Mouse (Mus musculus) adrenal gland, adult 2 months (tissue): ENCODE data around the gene Arid4b. TPM values are rescaled to one million over a fixed set of nuclear protein-coding genes. Genes with fewer than 3 reads are reported as not detected.
A peak's percentile ranks its signal among the peaks of the same experiment; 100 is the strongest.

Source experiments
- DNase-seq: peaks from one replicate; pipeline ENCODE4 v3.0.0; 2021
- polyA plus RNA-seq: library from polyadenylated mRNA; depleted of rRNA; stranded (reverse); fragments of >200 nt; gene quantifications from 2 replicates; pipeline ENCODE4 v1.2.3, GENCODE M21; 2012
- total RNA-seq, 2 experiments: library from RNA; stranded (reverse); gene quantifications; 2 replicates each; pipeline ENCODE4 v1.2.3; 2021

The Arid4b gene
- total and polyA plus RNA-seq, 3 experiments, result 5.5 to 34.6 (median 25.5) TPM

DNA sequence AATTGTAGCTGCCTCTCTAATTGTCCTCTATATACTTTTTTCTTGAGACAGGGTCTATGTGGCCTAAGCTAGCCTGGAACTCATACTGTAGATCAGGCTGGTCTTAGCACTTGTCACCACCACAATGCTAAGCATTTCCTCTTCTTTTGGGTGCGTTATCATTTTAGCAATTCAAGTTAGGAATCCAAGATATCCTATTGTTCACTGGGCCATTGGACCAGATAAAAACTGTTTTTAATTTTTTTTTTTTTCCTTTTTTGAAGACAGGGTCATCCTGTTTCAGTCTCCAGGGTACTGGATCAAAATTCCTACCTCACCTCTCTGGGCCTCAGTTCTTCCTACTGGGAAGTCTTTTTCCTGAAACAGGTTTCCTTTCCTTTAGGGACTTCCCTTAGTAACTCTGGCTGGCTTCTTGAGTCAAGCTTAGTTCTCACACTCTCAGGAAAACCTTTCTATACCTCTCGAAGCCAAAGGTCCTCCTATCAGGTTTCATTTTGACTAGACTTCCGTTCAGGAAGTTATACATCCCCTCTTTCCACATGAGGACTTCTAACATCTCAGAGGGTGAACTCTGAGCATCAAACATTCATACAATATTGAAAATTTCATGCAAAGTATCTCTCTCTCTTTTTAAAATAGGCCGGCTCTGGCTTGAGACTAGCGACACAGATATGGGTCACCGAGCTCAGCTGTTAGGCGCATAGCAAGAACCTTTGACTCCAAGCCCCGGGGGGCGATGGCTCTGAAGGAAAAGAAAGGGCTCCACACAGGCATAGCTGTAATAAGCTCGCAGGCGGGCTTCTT is 621 bp upstream of the Arid4b start:
- no peak for DNase-seq

DNA sequence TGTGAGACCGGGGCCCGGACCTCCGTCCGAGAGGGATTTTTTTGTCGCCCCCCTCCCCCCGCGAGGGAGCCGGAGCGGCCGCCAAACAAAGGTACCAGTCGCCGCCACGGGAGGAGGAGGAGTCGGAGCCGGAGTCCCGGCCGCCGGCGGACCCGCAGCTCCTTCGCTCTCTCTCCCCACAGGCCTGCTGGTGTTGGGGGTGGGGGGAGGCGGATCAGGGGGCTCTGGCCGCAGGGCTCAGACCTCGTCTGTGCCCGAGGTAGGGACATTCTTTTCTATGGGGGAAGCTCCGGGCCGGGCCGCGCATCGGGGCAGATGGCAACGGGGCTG is 875 bp downstream of the Arid4b start:
- DNase-seq, result no peak

DNA sequence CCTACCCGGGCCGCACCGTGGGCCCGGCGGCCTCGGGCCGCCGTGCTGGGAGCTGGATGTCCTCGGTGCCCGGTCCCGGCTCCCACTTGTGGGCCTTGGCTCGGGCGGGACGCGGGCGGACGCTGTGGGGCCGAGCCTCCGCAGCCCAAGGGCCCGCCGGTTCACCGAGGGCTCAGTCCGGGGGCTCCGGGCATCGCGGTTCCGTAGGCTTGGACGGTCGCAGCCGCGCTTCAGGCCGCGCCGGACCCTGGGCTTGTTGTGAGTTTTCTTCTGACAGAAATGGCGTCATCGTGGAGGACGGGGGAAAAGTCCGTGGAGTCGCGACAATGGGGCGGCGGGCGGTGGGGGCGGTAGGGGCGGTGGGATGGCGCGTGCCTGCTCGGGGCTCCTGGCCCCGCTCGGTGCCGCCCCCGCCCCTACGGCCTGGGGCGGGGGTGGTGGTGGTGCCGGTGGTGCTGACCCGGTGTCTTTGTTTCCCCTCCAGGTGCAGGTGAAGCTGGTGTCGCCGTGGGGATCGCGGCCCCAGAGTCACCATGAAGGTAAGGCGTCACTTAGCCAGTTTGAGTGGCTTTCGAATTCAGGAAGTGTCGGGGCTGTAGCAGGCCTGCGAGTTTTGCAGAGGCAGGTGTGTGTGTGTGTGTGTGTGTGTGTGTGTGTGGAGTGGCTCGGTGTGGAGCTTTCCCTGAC is 1.5 kb downstream of the Arid4b start:
- peak; percentile 60 for DNase-seq

DNA sequence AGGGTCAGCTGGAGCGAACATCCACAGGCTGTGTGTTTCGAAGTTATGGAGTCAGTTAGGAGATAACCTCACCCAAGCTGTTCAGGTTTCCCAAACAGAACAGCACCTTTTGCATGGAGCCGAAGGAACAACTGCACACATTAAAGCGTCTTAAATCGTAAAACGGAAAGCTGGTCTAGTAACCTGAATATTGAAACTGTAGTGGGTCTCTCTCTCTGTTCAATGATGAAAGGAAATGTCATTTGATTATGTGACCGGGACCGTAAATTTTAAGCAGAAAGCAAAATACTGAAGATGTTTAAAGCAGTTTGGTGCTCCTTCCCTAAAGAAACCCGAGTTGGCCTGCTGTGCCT is 2.0 kb downstream of the Arid4b start:
- DNase-seq, result peak; percentile 9

DNA sequence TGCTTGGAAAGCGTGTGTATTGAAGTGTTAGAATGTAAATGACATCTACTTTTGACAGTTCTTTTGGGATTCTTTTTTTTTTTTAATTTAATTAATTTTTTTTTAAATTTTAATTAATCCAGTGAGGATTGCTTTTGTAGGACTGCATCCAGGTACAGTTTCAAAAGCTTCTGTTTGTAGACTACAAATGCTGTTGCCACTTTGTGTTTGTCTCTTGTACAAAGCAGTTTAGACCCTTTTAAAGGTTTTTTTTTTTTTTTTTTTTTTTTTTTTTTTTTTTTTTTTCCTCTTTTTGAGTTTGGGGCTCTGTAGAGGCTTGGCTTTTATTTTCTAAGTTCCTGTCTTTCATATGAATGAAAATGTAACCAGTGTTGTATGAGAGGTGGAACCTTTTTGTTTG is 2.7 kb downstream of the Arid4b start:
- no peak for DNase-seq

DNA sequence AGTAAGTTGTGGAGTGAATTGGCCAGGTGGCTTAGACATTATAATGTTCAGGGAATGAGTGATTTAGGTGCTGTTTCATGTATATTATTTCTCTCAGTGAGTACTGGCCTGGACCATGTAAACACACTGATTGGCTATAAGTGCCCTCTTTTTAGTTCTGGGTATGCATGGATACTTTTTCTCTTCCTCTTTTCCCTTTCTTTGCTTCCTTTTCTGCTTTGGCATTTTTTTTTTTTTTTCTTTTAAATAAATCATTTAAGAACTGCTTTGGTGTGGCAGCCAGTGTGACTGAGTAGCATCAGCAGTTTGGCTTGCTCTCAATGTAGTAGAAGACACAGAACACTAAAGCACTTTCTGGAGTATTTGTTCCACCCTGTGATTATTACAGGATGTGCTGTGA is 5.0 kb downstream of the Arid4b start:
- DNase-seq, result no peak

DNA sequence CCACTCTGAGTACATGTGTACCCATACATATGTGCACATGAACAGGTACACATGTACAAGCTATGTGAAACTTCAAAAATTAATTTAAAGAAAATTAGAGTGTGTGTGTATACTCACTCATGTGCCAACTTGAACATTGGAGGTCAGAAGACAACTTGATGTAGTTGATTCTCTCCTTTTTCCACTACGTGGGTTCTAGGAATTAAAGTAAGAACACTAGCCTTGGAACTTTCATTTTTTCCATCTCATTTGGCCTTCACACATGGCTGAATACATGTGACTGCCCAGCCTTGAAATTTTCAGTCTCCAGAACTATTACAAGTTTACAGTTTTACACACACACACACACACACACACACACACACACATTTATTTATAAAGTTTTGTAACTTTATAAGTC is 6.3 kb downstream of the Arid4b start:
- no peak for DNase-seq

DNA sequence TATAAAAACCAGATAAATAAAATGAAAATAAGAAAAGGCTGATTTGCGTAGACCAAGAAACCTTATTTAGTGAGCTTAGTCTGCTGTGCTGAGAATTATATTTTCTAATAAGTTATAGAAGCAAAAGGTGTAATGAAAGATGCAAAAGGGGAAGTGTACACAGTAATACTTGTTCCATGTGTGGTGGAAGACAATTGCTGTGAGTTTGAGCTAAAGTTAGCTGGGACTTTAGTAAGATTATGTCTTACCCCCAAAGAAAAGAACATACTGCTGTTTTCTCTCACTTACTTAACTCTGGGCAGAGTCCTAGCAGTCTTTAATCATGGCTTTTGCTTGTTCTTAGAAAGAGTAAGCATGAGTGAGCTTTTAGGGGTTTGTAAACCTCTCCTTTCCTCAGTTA is 11.3 kb downstream of the Arid4b start:
- no peak for DNase-seq

DNA sequence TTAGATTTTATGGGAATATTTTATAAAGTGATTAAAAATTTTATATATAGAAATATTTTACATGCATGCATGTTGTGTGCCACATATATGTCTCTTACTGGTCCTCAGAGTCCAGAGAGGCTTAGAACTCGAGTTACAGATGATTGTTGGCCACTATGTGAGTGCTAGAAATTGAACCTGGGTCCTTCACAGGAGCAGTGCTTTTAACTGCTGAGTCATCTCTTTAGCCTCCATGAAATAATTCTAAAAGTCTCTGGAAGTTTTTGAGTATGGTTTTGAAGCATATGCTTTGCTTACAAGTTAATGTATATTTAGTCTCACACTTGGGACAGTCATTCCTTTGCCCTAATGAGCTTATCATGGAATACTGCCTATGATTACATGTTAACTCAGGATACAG is 12.3 kb downstream of the Arid4b start:
- DNase-seq, result no peak

DNA sequence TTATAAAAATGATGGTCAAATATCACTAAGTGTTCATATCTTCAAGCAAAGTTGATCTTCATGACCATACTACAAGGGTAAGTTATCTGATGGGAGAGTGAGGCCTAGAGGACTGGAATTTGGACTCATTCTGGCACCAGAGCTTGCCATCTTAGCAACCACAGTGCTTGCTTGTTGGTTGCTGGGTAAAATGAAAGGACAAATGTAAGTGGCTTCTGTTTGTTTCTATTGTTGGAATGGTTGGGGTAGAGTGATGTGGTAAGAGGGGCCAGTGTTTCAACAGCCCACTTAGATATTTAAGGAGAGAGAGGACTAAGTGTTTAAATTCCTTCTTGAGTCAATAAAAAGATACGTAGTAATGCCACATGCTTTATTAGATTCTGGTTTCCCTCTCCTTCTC is 25.6 kb downstream of the Arid4b start:
- no peak for DNase-seq

DNA sequence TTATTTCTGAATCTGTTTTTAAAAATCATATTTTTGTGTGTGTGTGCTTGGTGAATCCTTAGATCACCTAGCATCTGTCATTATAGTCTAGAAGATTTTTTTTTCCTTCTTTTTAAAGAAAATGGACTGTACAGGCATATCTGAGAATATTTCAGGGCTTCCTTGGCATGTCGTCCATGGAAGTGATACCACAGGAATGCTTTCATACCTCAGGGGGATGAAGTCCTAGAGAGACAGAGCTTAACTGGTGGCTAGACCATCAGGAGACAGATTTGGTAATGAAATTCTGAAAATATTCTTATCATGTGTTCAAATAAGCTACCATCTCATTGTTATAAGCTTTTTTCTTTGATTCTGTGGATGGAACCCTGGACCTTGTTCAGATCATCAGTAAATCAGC is 40.0 kb downstream of the Arid4b start:
- no peak for DNase-seq

DNA sequence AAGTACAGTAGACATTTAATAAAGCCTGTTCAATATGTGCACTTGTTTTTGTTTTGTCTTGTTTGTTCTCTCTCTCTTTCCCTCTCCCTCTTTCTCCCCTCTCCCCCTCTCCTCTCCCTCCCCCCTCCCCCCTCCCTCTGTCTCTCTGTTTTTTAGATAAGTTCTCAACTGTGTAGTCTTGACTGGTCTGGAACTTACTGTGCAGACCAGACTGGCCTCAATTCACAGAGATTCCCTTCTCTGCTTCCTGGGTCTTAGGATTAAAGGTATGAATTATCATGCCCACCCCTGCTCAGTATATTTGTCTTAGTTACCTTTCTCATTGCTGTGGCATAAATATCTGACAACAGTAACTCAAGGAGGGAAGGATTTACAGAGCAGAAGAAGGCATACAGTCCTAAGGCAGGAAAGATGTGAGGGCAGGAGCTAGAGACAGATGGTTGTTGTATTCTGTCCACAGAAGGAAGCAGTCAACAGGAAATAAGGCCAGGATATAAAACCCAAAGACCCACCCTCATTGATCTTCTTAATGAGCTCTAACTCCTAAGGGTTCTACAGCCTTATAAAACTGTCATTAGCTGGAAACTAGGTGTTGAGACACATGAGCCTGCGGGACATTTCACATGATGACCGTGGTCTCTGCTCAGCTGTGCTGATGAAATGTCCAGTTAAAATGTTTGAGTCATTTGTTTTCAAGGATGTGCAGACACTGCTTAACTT is 47.3 kb downstream of the Arid4b start:
- DNase-seq, result peak; percentile 31

DNA sequence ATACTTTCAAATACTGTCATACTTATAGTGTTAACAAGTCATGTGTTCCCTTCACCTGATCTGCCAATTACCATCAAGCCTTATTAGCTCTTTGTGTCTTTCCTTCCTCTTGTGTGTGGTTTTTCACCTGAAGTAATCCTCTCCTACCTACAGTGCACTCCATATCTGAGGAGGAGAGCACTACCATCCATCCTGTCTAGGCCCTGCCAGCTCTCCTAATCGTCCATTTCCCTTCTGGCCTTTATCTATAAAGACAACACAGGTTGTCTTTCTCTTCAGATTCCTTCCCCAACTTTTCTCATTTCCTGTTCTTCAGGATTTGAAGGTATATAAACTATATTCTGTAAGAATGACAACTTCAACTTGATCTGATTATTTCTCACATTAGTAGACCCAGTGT is 48.1 kb downstream of the Arid4b start:
- DNase-seq, result no peak

DNA sequence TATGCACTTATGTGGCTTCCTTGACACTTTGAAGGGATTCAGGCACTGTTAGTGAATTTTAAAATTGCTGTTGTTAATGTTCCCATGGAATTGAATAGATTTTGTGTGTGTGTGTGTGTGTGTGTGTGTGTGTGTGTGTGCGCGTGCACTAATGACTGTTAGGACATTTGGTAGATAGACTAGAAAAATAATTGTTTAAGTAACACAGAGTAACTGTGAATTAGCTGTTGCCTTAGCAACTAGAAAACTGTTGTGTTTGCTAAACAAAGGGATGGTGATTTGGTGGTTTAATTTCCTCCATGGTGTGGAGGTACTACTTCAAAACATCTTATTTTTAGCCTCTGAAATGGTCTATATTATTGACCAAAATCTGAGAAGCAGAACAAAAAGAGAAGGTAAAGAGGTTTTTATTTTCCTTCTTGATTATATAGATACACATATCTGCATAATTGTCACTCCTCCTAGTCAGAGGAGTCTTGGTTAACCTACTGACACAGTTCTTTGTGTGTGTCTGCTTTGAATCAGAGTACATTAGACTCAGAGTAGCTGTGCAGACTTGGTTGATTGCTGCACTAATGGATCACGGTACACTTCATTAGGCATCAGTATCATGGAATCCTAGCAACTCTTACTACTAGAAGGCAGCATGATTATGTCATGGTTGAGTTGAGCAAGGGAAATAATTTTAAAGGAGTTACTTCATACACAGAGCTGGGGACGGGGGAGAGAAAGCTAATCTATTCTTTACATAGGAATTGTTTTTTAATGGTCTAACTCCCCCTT is 50.9 kb downstream of the Arid4b start:
- DNase-seq, result no peak

DNA sequence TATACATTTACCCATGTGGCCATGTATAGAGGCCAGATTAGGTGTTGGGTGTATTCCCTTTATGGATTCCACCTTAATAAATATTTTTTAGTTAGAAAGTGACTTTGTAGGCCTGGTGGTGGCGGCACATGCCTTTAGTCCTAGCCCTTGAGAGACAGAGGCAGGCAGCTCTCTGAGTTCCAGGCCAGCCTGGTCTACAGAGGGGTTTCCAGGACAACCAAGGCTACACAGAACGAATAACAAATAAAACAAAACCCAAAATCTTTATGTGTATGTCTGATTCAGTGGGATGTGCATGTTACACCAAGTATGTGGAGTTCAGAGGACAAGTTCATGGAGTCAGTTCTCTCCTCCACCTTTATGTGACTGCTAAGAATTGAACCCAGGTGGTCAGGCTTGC is 52.8 kb downstream of the Arid4b start:
- DNase-seq, result no peak

DNA sequence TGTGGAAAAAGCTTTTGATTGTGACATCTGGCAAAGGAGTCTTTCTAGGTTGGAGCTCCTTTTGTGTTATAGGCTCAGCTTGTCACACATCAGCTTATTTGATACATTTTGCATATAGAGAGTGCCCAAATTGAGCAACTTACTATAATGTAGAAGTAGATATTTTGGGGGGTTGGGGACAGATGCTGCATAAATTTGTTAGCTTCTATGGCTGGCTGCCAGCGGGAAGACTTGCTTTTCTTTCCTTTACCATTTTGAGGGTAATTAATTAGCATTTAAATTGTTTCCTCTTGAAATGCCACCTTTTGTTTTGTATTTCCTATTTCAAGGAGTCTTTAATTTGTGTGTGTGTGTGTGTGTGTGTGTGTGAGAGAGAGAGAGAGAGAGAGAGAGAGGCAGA is 68.6 kb downstream of the Arid4b start:
- no peak for DNase-seq

DNA sequence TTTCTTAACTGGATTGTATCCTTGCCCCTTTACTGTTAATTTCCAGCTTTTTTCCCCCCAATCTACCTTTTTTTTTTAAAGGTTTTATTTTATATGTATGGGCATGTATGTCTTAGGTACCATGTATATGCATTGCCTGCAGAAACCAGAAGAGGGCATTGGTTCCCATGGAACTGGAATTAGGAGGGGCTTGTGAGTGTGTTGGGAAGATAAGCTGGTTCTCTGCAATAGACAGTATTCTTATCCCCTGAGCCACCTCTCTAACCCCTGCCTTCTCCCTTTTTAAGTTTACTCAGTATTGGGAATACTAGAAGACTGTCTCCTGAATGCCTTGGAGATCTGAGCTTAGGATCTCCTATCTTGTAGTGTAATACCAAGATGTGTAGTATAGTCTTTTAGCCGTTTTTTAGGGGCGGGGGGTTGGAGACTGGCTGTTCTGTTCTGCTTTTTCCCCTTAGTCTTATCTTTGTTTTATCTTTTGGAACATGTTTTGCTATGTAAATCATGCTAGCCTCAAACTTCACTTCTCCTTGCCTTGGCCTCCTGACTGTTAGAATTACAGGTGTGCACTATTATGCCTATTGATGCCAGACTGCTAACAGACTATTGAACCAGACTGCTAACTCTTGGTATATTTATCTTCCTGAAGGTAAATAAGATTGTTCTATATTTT is 79.4 kb downstream of the Arid4b start:
- no peak for DNase-seq

DNA sequence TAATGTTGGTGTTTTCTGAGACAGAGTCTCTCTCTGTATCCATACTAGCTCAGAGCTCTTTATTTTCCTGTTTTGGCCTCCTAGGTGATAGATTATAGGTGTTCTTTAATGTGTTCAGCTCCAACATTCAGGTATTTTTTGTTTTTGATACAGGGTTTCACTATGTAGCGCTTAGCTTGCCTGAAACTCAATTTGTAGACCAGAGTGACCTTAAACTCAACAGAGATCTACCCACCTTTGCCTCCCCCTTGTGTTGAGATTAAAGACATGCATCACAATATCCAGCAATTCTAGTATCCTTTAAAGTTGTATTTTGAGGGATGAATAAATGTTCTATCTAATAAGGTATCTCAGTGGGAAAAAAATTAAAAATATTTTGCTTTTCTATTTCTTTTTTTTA is 115.0 kb downstream of the Arid4b start:
- no peak for DNase-seq

DNA sequence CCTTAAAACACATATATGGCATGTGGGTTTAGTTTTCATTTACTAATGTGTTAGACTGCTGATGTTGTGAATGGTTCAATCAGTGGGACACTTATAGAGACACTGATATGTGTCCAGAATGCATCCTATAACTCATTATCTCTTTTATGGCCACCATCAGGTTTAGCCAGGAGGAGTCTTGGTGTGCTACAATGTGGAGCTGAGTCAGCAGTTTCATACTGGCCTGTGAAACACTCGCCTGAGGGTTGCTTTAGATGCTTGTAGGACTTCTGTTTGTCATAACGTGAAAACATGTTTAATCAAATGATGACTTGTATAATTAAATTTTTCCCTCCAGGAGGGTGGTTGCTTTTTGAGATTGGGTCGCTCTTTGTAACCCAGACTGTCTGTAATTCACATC is 116.6 kb downstream of the Arid4b start:
- no peak for DNase-seq

DNA sequence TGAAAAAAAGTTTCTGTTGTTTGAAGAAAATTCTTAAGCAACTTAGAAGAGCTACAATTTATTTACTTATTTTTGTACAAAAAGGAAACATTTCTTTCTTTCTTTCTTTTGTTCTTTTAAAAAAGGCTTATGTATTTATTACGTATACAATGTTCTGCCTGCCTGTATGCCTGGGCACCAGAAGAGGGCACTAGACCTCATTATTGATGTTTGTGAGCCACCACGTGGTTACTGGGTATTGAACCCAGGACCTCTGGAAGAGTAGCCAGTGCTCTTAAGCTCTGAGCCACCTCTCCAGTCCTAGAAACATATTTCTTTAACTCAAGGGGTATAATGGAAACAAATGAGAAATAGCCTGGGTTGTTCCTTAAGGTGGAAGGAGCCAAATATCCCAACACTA is 182.9 kb downstream of the Arid4b start:
- DNase-seq, result no peak
